Mouse (Mus musculus) ovary, adult 10 weeks (tissue): ENCODE results near the gene Olfr298. TPM values are rescaled to one million over a fixed set of nuclear protein-coding genes. Genes with fewer than 3 reads are reported as not detected.

Experiments
- polyA plus RNA-seq: library from polyadenylated mRNA; stranded (reverse); fragments of 350-450 nt; fragmentation: Illumina TruSeq; extraction: RNeasy Lipid Tissue Mini Kit (QIAGEN cat#74804); gene quantifications from one replicate; pipeline ENCODE4 v1.2.3, GENCODE M21; 2014

Gene Olfr298
- polyA plus RNA-seq: not detected

DNA sequence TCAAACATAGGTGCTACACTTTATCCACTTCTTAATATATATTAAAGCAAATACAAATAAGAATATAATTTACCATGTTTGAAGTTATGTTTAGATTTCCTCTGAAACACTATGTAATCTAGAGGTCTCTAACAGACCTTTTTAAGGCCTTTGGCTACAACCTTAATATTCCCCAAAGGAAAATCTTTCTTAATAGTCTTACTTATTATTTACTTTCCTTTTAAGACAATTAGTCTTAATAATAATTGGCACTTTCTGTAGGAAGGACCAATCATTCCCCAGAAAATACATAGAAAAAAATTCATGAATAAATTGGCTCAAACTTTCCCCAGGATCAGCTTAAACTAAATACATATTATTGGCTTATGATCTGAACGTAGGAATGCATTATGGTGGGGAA lies at the start of gene Olfr298:
Gene Olfr298 (minus strand): TSS at position 101 of the 400 bp plus-strand sequence.

DNA sequence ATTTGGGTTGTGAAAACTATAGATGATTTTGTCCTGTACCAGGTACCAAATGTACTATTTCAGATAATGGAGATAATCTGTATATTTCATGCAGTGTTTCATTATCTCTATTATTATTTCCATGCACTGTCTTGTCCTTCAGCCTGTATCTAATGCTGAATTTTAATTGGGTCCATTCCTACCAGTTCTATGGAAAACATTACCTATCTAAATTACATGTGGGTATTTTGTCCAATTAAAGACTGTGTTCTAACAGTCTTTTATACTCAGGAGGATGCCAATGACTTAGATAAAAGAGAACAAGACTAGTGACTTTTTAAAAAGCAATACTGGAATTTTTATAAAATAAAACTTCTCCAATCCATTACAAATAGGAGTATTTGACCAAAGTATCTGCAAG lies 27.4 kb upstream of the Olfr298 start, which contains the start of gene Olfr297:
Gene Olfr297 (plus strand): TSS at position 301 of the 400 bp plus-strand sequence.

DNA sequence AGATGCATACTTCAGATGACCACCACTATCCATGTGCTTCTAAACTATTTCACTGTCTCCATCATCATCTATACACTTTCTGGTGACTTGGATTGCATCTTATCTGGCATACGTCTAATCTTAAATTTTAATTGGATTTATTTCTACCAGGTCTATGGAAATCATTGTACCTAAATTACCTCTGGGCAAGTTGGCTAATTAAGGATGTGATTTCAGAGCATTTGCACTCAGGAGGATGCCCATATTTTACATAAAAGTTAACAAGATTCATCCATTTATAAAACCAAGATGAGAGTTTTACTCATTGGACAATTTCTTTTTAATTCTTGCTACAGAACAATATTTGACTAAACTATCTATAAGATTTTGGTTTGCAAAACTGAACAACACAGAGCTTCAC lies 32.7 kb downstream of the Olfr298 start, which contains the start of gene Olfr299:
Gene Olfr299 (plus strand): TSS at position 301 of the 400 bp plus-strand sequence.

Other genes with a start within 250 kb of the Olfr298 start
- gene Vmn2r76, start 246.2 kb downstream of the Olfr298 start, polyA plus RNA-seq: not detected
- gene Olfr310, start 215.3 kb downstream of the Olfr298 start, polyA plus RNA-seq: not detected
- gene Olfr309, start 178.8 kb downstream of the Olfr298 start, polyA plus RNA-seq: not detected
- gene Olfr308, start 166.9 kb downstream of the Olfr298 start, polyA plus RNA-seq: not detected
- not detected for gene Olfr307, start 154.9 kb downstream of the Olfr298 start, polyA plus RNA-seq
- gene Olfr305, start 125.6 kb downstream of the Olfr298 start, polyA plus RNA-seq: not detected
- gene Olfr304, start 105.8 kb downstream of the Olfr298 start, polyA plus RNA-seq: not detected
- not detected for gene Olfr303, start 94.7 kb downstream of the Olfr298 start, polyA plus RNA-seq
- not detected for gene Olfr301, start 88.6 kb downstream of the Olfr298 start, polyA plus RNA-seq
- gene Olfr299, start 32.6 kb downstream of the Olfr298 start, polyA plus RNA-seq: not detected
- not detected for gene Olfr297, start 27.5 kb upstream of the Olfr298 start, polyA plus RNA-seq
- not detected for gene Olfr295, start 91.4 kb upstream of the Olfr298 start, polyA plus RNA-seq
- not detected for gene Olfr294, start 124.2 kb upstream of the Olfr298 start, polyA plus RNA-seq
- not detected for gene Olfr293, start 156.6 kb upstream of the Olfr298 start, polyA plus RNA-seq
- gene Olfr292, start 195.8 kb upstream of the Olfr298 start, polyA plus RNA-seq: not detected